Mouse (Mus musculus): ENCODE data around the gene Gpr89.

Gpr89 gene

GRCm38 (mm10) chr3:96870270-96870669, 34.9 kb downstream of the Gpr89 start:
- no peak for DNase-seq (ENCODE audit: low read depth, low spot score)

GRCm38 (mm10) chr3:96869091-96869490, 36.1 kb downstream of the Gpr89 start:
- no peak for DNase-seq (ENCODE audit: low read depth, low spot score)

GRCm38 (mm10) chr3:96868566-96868965, 36.6 kb downstream of the Gpr89 start:
- DNase-seq (ENCODE audit: low read depth, low spot score), result no peak

- no peak for DNase-seq (ENCODE audit: low read depth, low spot score)
These were observed 37.3 kb downstream of the Gpr89 start for GRCm38 (mm10) chr3:96867863-96868262.

- no peak for DNase-seq (ENCODE audit: low read depth, low spot score)
These were observed 44.6 kb downstream of the Gpr89 start for GRCm38 (mm10) chr3:96860498-96860897.

- no peak for DNase-seq (ENCODE audit: low read depth, low spot score)
These were observed 49.3 kb downstream of the Gpr89 start for GRCm38 (mm10) chr3:96855833-96856232.

GRCm38 (mm10) chr3:96854376-96854775, 50.8 kb downstream of the Gpr89 start:
- DNase-seq (ENCODE audit: low read depth, low spot score), result no peak

- no peak for DNase-seq (ENCODE audit: low read depth, low spot score)
These were observed 52.6 kb downstream of the Gpr89 start for GRCm38 (mm10) chr3:96852561-96852960.

- DNase-seq (ENCODE audit: low read depth, low spot score), result no peak
These were observed 55.9 kb downstream of the Gpr89 start for GRCm38 (mm10) chr3:96849168-96849727.

- peak; percentile 44 for DNase-seq (ENCODE audit: low read depth, low spot score)
These were observed 56.7 kb downstream of the Gpr89 start for GRCm38 (mm10) chr3:96848470-96848869.

GRCm38 (mm10) chr3:96847661-96848060, 57.5 kb downstream of the Gpr89 start:
- peak; percentile 59 for DNase-seq (ENCODE audit: low read depth, low spot score)

GRCm38 (mm10) chr3:96846985-96847384, 58.2 kb downstream of the Gpr89 start:
- peak; percentile 52 for DNase-seq (ENCODE audit: low read depth, low spot score)

GRCm38 (mm10) chr3:96845806-96846205, 59.3 kb downstream of the Gpr89 start:
- DNase-seq (ENCODE audit: low read depth, low spot score), result no peak

GRCm38 (mm10) chr3:96845191-96845590, 60.0 kb downstream of the Gpr89 start:
- DNase-seq (ENCODE audit: low read depth, low spot score), result no peak

- DNase-seq (ENCODE audit: low read depth, low spot score), result no peak
These were observed 66.0 kb downstream of the Gpr89 start for GRCm38 (mm10) chr3:96838996-96839645.

GRCm38 (mm10) chr3:96836414-96836813, 68.7 kb downstream of the Gpr89 start:
- no peak for DNase-seq (ENCODE audit: low read depth, low spot score)

- no peak for DNase-seq (ENCODE audit: low read depth, low spot score)
These were observed 70.4 kb downstream of the Gpr89 start for GRCm38 (mm10) chr3:96834587-96835348.

GRCm38 (mm10) chr3:96832930-96833329, 72.2 kb downstream of the Gpr89 start:
- no peak for DNase-seq (ENCODE audit: low read depth, low spot score)

- DNase-seq (ENCODE audit: low read depth, low spot score), result no peak
These were observed 75.3 kb downstream of the Gpr89 start for GRCm38 (mm10) chr3:96829856-96830255.

- no peak for DNase-seq (ENCODE audit: low read depth, low spot score)
These were observed 76.2 kb downstream of the Gpr89 start, which contains the start of the genes Pdzk1 and Cd160 for GRCm38 (mm10) chr3:96828984-96829383. Gene Pdzk1, plus strand, starts transcription at chr3:96829284. Gene Cd160, minus strand, starts transcription at chr3:96829351.

- DNase-seq (ENCODE audit: low read depth, low spot score), result no peak
These were observed 76.8 kb downstream of the Gpr89 start for GRCm38 (mm10) chr3:96828308-96828864.

- no peak for DNase-seq (ENCODE audit: low read depth, low spot score)
These were observed 79.9 kb downstream of the Gpr89 start for GRCm38 (mm10) chr3:96825261-96825660.
